Mouse (Mus musculus) kidney, adult 2 months (tissue): Measurements from ENCODE around the gene Fgf6. TPM values are rescaled to one million over a fixed set of nuclear protein-coding genes. Genes with fewer than 3 reads are reported as not detected.

Experiments used
- DNase-seq: peaks from one replicate; pipeline ENCODE4 v3.0.0; 2021
- H3K27ac ChIP-seq: fragments of 200-500 bp; 2 replicates; pipeline ENCODE4 v1.5.1; 2012; ENCODE audit warnings: low read depth, low read length, control low read depth, inconsistent platforms; ENCODE audit not compliant: insufficient read depth
- H3K27me3 ChIP-seq: fragments of 200-500 bp; replicated peaks from 2 replicates; pipeline ENCODE4 v1.6.1; 2012; ENCODE audit warnings: mild to moderate bottlenecking, moderate library complexity, low read length, inconsistent platforms; ENCODE audit not compliant: control insufficient read depth, insufficient read depth
- H3K36me3 ChIP-seq: fragments of 200-500 bp; 2 replicates; pipeline ENCODE4 v1.6.1; 2012; ENCODE audit warnings: mild to moderate bottlenecking, moderate library complexity, low read length, inconsistent platforms; ENCODE audit not compliant: control insufficient read depth, insufficient read depth
- H3K4me1 ChIP-seq: fragments of 200-500 bp; 2 replicates; pipeline ENCODE4 v1.6.1; 2011; ENCODE audit warnings: low read length; ENCODE audit not compliant: control insufficient read depth, insufficient read depth
- H3K4me3 ChIP-seq: fragments of 200-500 bp; 2 replicates; pipeline ENCODE4 v1.5.1; 2011; ENCODE audit warnings: mild to moderate bottlenecking, low read depth, low read length, control low read depth; ENCODE audit not compliant: insufficient read depth
- CTCF ChIP-seq: fragments of 200-500 bp; conservative IDR thresholded peaks from 2 replicates; pipeline ENCODE4 v1.5.1; 2011; ENCODE audit warnings: low read depth, mild to moderate bottlenecking, control low read depth, low read length, moderate library complexity, mixed read lengths; ENCODE audit not compliant: insufficient read depth, insufficient read length
- POLR2A ChIP-seq: fragments of 200-500 bp; IDR thresholded peaks from one replicate; pipeline ENCODE4 v1.6.1; 2011; ENCODE audit warnings: low read depth, low read length, control low read depth
- WGBS: fragments of 180-500 bp; shearing (Covaris S2); methylation state at CpG from one replicate; pipeline ENCODE4 v1.1.7; 2018; 5-methylcytosine and 5-hydroxymethylcytosine counted together
- polyA plus RNA-seq: library from polyadenylated mRNA; depleted of rRNA; stranded (reverse); fragments of >200 nt; gene quantifications from 2 replicates; pipeline ENCODE4 v1.2.3, GENCODE M21; 2012

Gene Fgf6
- polyA plus RNA-seq, 1 experiment: 0.02 TPM

- no peak overlapping the region for H3K27ac ChIP-seq
- WGBS: 46% methylated on average over 3 of the region's 3 CpGs
Observed at GRCm38 (mm10) chr6:127006551-127006950, 8.8 kb upstream of the Fgf6 start.

GRCm38 (mm10) chr6:127010021-127010420 lies 5.4 kb upstream of the Fgf6 start:
- no peaks in the 10 kb centered on the region for H3K36me3 ChIP-seq
- DNase-seq: no peak
- TF ChIP-seq CTCF (no peak), POLR2A (no peak)
- H3K27ac ChIP-seq: no peak overlapping the region
- 90% methylated on average over 13 of the region's 13 CpGs for WGBS
- H3K4me3 ChIP-seq: no peak overlapping the region
- H3K27me3 ChIP-seq: no peaks in the 10 kb centered on the region
- no peaks in the 10 kb centered on the region for H3K4me1 ChIP-seq

More at GRCm38 (mm10) chr6:127006551-127006950, 8.8 kb upstream of the Fgf6 start:
- Histone ChIP-seq H3K4me1 (no peaks in the 10 kb centered on the region), H3K4me3 (no peak overlapping the region), H3K27me3 (0 out of 2 replicates have a peak, but pooled peaks cover under 1% of the 10 kb centered on the region), H3K36me3 (no peaks in the 10 kb centered on the region)
- DNase-seq: no peak
- TF ChIP-seq POLR2A (no peak), CTCF (no peak)

- TF ChIP-seq CTCF (no peak), POLR2A (no peak)
- DNase-seq: no peak
- Histone ChIP-seq H3K4me1 (no peaks in the 10 kb centered on the region), H3K36me3 (no peaks in the 10 kb centered on the region), H3K4me3 (no peak overlapping the region), H3K27ac (no peak overlapping the region), H3K27me3 (no peaks in the 10 kb centered on the region)
- WGBS: 50% methylated on average over 13 of the region's 13 CpGs
Observed at GRCm38 (mm10) chr6:127011947-127012535, 3.3 kb upstream of the Fgf6 start.

- TF ChIP-seq POLR2A: no peak
- no peaks in the 10 kb centered on the region; the same call in 1 of the 2 replicates for H3K27me3 ChIP-seq
Observed at GRCm38 (mm10) chr6:127019254-127019653, 3.9 kb downstream of the Fgf6 start.

GRCm38 (mm10) chr6:127020431-127020830 lies 5.0 kb downstream of the Fgf6 start:
- H3K27ac ChIP-seq: no peak overlapping the region
- H3K27me3 ChIP-seq: no peaks in the 10 kb centered on the region; the same call in 1 of the 2 replicates
- no peaks in the 10 kb centered on the region for H3K4me1 ChIP-seq
- H3K4me3 ChIP-seq: no peak overlapping the region
- DNase-seq: no peak
- TF ChIP-seq POLR2A (no peak), CTCF (no peak)
- 11% methylated on average over 13 of the region's 13 CpGs for WGBS
- no peaks in the 10 kb centered on the region for H3K36me3 ChIP-seq

More at GRCm38 (mm10) chr6:127019254-127019653, 3.9 kb downstream of the Fgf6 start:
- H3K27ac ChIP-seq: no peak overlapping the region
- no peaks in the 10 kb centered on the region for H3K4me1 ChIP-seq
- WGBS: 6% methylated on average over 6 of the region's 6 CpGs
- no peaks in the 10 kb centered on the region for H3K36me3 ChIP-seq
- no peak overlapping the region for H3K4me3 ChIP-seq
- no peak for DNase-seq

GRCm38 (mm10) chr6:127024836-127025235 lies 9.4 kb downstream of the Fgf6 start:
- no peaks in the 10 kb centered on the region for H3K36me3 ChIP-seq
- no peak overlapping the region for H3K27ac ChIP-seq
- H3K4me1 ChIP-seq: no peaks in the 10 kb centered on the region
- WGBS: 63% methylated on average over 7 of the region's 7 CpGs
- H3K4me3 ChIP-seq: no peak overlapping the region
- H3K27me3 ChIP-seq: no peaks in the 10 kb centered on the region; the same call in 1 of the 2 replicates
- no peak for DNase-seq
- no peak for TF ChIP-seq CTCF
- no peak for TF ChIP-seq POLR2A

- no peaks in the 10 kb centered on the region for H3K4me1 ChIP-seq
- TF ChIP-seq CTCF (peak; percentile 53), POLR2A (no peak)
Observed at GRCm38 (mm10) chr6:127034760-127035159, 19.4 kb downstream of the Fgf6 start.

GRCm38 (mm10) chr6:127044909-127045308 lies 29.5 kb downstream of the Fgf6 start:
- Histone ChIP-seq H3K4me3 (no peak overlapping the region), H3K27ac (no peak overlapping the region), H3K27me3 (no peaks in the 10 kb centered on the region; the same call in 1 of the 2 replicates), H3K36me3 (no peaks in the 10 kb centered on the region), H3K4me1 (no peaks in the 10 kb centered on the region)
- no peak for DNase-seq
- TF ChIP-seq POLR2A (no peak), CTCF (no peak)
- 48% methylated on average over 6 of the region's 6 CpGs for WGBS

More at GRCm38 (mm10) chr6:127034760-127035159, 19.4 kb downstream of the Fgf6 start:
- Histone ChIP-seq H3K27me3 (no peaks in the 10 kb centered on the region), H3K4me3 (no peak overlapping the region), H3K36me3 (no peaks in the 10 kb centered on the region), H3K27ac (no peak overlapping the region)
- DNase-seq: no peak
- WGBS: 32% methylated on average over 10 of the region's 10 CpGs
